Mouse (Mus musculus): ENCODE measurements around the gene Zmiz1.
A peak's percentile ranks its signal among the peaks of the same experiment; 100 is the strongest.

Zmiz1 gene

GRCm38 (mm10) chr14:25558479-25558878 lies 99.5 kb downstream of the Zmiz1 start:
- DNase-seq (ENCODE audit: low read depth, low spot score), result no peak

GRCm38 (mm10) chr14:25559907-25560306 lies 100.9 kb downstream of the Zmiz1 start:
- DNase-seq (ENCODE audit: low read depth, low spot score), result no peak

GRCm38 (mm10) chr14:25560841-25561240 lies 101.9 kb downstream of the Zmiz1 start:
- no peak for DNase-seq (ENCODE audit: low read depth, low spot score)

- no peak for DNase-seq (ENCODE audit: low read depth, low spot score)
Measured at GRCm38 (mm10) chr14:25561716-25562115, 102.7 kb downstream of the Zmiz1 start.

- DNase-seq (ENCODE audit: low read depth, low spot score), result no peak
Measured at GRCm38 (mm10) chr14:25562447-25562846, 103.5 kb downstream of the Zmiz1 start.

GRCm38 (mm10) chr14:25562909-25563308 lies 103.9 kb downstream of the Zmiz1 start:
- DNase-seq (ENCODE audit: low read depth, low spot score), result no peak

GRCm38 (mm10) chr14:25564577-25564976 lies 105.6 kb downstream of the Zmiz1 start:
- no peak for DNase-seq (ENCODE audit: low read depth, low spot score)

GRCm38 (mm10) chr14:25565344-25566088 lies 106.5 kb downstream of the Zmiz1 start:
- peak; percentile 76 for DNase-seq (ENCODE audit: low read depth, low spot score)

- peak; percentile 77 for DNase-seq (ENCODE audit: low read depth, low spot score)
Measured at GRCm38 (mm10) chr14:25567245-25567644, 108.3 kb downstream of the Zmiz1 start.

- DNase-seq (ENCODE audit: low read depth, low spot score), result no peak
Measured at GRCm38 (mm10) chr14:25567837-25568236, 108.9 kb downstream of the Zmiz1 start.

- no peak for DNase-seq (ENCODE audit: low read depth, low spot score)
Measured at GRCm38 (mm10) chr14:25574047-25574870, 115.3 kb downstream of the Zmiz1 start.

- no peak for DNase-seq (ENCODE audit: low read depth, low spot score)
Measured at GRCm38 (mm10) chr14:25576642-25577041, 117.7 kb downstream of the Zmiz1 start.

GRCm38 (mm10) chr14:25577431-25577830 lies 118.4 kb downstream of the Zmiz1 start:
- DNase-seq (ENCODE audit: low read depth, low spot score), result no peak

- DNase-seq (ENCODE audit: low read depth, low spot score), result no peak
Measured at GRCm38 (mm10) chr14:25579597-25579996, 120.6 kb downstream of the Zmiz1 start.

- no peak for DNase-seq (ENCODE audit: low read depth, low spot score)
Measured at GRCm38 (mm10) chr14:25580397-25580796, 121.4 kb downstream of the Zmiz1 start.

- DNase-seq (ENCODE audit: low read depth, low spot score), result no peak
Measured at GRCm38 (mm10) chr14:25582603-25583002, 123.6 kb downstream of the Zmiz1 start.

GRCm38 (mm10) chr14:25583899-25584298 lies 124.9 kb downstream of the Zmiz1 start:
- no peak for DNase-seq (ENCODE audit: low read depth, low spot score)

GRCm38 (mm10) chr14:25585545-25586301 lies 126.7 kb downstream of the Zmiz1 start:
- DNase-seq (ENCODE audit: low read depth, low spot score), result peak; percentile 89

- DNase-seq (ENCODE audit: low read depth, low spot score), result no peak
Measured at GRCm38 (mm10) chr14:25586846-25587486, 128.0 kb downstream of the Zmiz1 start.

GRCm38 (mm10) chr14:25587487-25588001 lies 128.6 kb downstream of the Zmiz1 start:
- DNase-seq (ENCODE audit: low read depth, low spot score), result peak; percentile 63

- no peak for DNase-seq (ENCODE audit: low read depth, low spot score)
Measured at GRCm38 (mm10) chr14:25588156-25588555, 129.2 kb downstream of the Zmiz1 start.

Data from mesoderm, embryonic 11.5 days (tissue).